Mouse (Mus musculus) stomach, postnatal 0 days (tissue): ENCODE measurements around the gene Itfg2.

Source experiments
- CTCF ChIP-seq: IDR thresholded peaks from 2 replicates; pipeline ENCODE4 v1.5.1; 2016; ENCODE audit warnings: antibody characterized with exemption, low read depth, mild to moderate bottlenecking, moderate library complexity
- EP300 ChIP-seq: optimal IDR thresholded peaks from 2 replicates; pipeline ENCODE3; 2016; ENCODE audit warnings: antibody characterized with exemption

GRCm38 (mm10) chr6:128421480-128421879 is 3.3 kb downstream of the Itfg2 start:
- TF ChIP-seq CTCF, result no peak
- TF ChIP-seq EP300, result no peak
